Mouse (Mus musculus) midbrain, embryonic 11.5 days (tissue): ENCODE measurements around the gene Rab8b. TPM values are rescaled to one million over a fixed set of nuclear protein-coding genes. Genes with fewer than 3 reads are reported as not detected.

Source experiments
- ATAC-seq: fragments of 200-750 bp; cut with Nextera tagmentation; 2 replicates; pipeline ENCODE4 v1.8.0; 2017; ENCODE audit warnings: moderate TSS enrichment, moderate library complexity; ENCODE audit not compliant: low FRiP score
- DNase-seq: peaks from one replicate; pipeline ENCODE4 v3.0.0; 2015; ENCODE audit warnings: low spot score; ENCODE audit errors: missing footprints
- H3K27ac ChIP-seq: fragments of 300-500 bp; sonication (generic); 2 replicates; pipeline ENCODE4 v1.5.1; 2014; ENCODE audit warnings: low read depth, low read length
- H3K27me3 ChIP-seq: fragments of 300-500 bp; sonication (generic); 2 replicates; pipeline ENCODE4 v1.6.1; 2014; ENCODE audit warnings: mild to moderate bottlenecking, low read length, moderate library complexity, mixed read lengths; ENCODE audit not compliant: control insufficient read depth, insufficient read depth
- H3K36me3 ChIP-seq: fragments of 300-500 bp; sonication (generic); 2 replicates; pipeline ENCODE4 v1.6.1; 2014; ENCODE audit warnings: mild to moderate bottlenecking, low read length, moderate library complexity, mixed read lengths; ENCODE audit not compliant: control insufficient read depth, insufficient read depth
- H3K4me1 ChIP-seq: fragments of 300-500 bp; sonication (generic); 2 replicates; pipeline ENCODE4 v1.6.1; 2014; ENCODE audit warnings: low read length; ENCODE audit not compliant: control insufficient read depth, insufficient read depth
- H3K4me2 ChIP-seq: fragments of 300-500 bp; sonication (generic); 2 replicates; pipeline ENCODE4 v1.6.1; 2014; ENCODE audit warnings: mild to moderate bottlenecking, moderate library complexity
- H3K4me3 ChIP-seq: fragments of 300-500 bp; sonication (generic); 2 replicates; pipeline ENCODE4 v1.5.1; 2014; ENCODE audit warnings: low read depth, low read length
- H3K9ac ChIP-seq: fragments of 300-500 bp; sonication (generic); 2 replicates; pipeline ENCODE4 v1.6.1; 2014; ENCODE audit warnings: low read length
- H3K9me3 ChIP-seq: fragments of 300-500 bp; sonication (generic); 2 replicates; pipeline ENCODE4 v1.6.1; 2016; ENCODE audit warnings: low read length; ENCODE audit not compliant: control insufficient read depth
- WGBS: fragments of 180-500 bp; shearing (Covaris S2); extraction: QIAGEN DNeasy Blood & Tissue Kit; methylation state at CpG from one replicate; pipeline ENCODE4 v1.1.7; 2014; 5-methylcytosine and 5-hydroxymethylcytosine counted together
- polyA plus RNA-seq: library from polyadenylated mRNA; unstranded; fragments of >200 nt; fragmentation: Nextera tagmentation; extraction: Ambion mirVana; gene quantifications from 2 replicates; pipeline ENCODE4 v1.2.1, GENCODE M21; 2014

Rab8b gene
- polyA plus RNA-seq, 1 experiment from 2014 or later: 29.5 TPM

- DNase-seq (no peak), ATAC-seq (no peak)
- no peak overlapping the region for H3K4me3 ChIP-seq
- no peaks in the 10 kb centered on the region for H3K4me1 ChIP-seq
- no peaks in the 10 kb centered on the region for H3K27me3 ChIP-seq
- no peaks in the 10 kb centered on the region for H3K9me3 ChIP-seq
- no peak overlapping the region for H3K9ac ChIP-seq
- no peak overlapping the region for H3K4me2 ChIP-seq
- no peak overlapping the region for H3K27ac ChIP-seq
- H3K36me3 ChIP-seq: no peaks in the 10 kb centered on the region
Measured at GRCm38 (mm10) chr9:66912304-66912703, 7.2 kb downstream of the Rab8b start.

GRCm38 (mm10) chr9:66910677-66911076 lies 8.8 kb downstream of the Rab8b start:
- Histone ChIP-seq H3K9me3 (no peaks in the 10 kb centered on the region), H3K27ac (no peak overlapping the region), H3K36me3 (no peaks in the 10 kb centered on the region), H3K4me3 (no peak overlapping the region), H3K4me1 (no peaks in the 10 kb centered on the region), H3K9ac (no peak overlapping the region), H3K27me3 (no peaks in the 10 kb centered on the region), H3K4me2 (no peak overlapping the region)
- ATAC-seq (no peak), DNase-seq (no peak)
- 87% methylated on average over 5 of the region's 5 CpGs for WGBS

- H3K4me2 ChIP-seq: no peak overlapping the region
- no peaks in the 10 kb centered on the region for H3K9me3 ChIP-seq
- ATAC-seq (no peak), DNase-seq (no peak)
- no peaks in the 10 kb centered on the region for H3K4me1 ChIP-seq
- no peaks in the 10 kb centered on the region for H3K27me3 ChIP-seq
- no peaks in the 10 kb centered on the region for H3K36me3 ChIP-seq
- H3K4me3 ChIP-seq: no peak overlapping the region
- no peak overlapping the region for H3K27ac ChIP-seq
- H3K9ac ChIP-seq: no peak overlapping the region
- WGBS: 84% methylated on average over 7 of the region's 7 CpGs
Measured at GRCm38 (mm10) chr9:66909922-66910321, 9.6 kb downstream of the Rab8b start.

DNA sequence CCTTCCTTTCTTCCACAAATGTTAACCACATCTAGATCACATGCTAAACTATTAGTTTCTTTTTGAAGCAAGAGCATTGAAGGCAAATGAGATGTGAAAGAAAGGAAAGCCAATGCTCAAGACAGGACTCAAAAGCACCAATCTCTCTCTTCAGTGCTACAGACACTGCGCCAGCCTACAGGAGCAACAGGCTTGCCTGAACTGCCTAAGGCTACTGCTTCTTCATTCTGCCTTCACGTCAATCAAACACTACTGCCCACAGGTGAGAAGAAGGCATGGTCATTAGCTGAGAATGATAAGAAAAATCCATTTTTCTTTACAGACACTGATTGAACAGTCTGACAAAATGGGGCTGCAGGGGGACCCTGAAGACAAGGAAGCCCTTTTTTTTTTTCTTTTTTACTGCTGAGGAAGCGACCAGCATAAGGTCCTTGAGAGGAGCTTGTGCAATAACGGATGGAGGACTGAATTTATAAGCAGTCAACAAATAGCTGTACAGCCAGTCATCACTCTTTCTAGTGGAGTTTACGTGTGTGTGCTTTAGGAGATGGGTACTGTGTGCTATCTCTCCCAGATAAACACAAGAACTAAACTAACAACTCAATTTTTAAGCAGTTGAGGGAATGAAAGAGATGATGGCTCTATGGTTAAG lies 11.6 kb downstream of the Rab8b start:
- Histone ChIP-seq H3K4me3 (no peak overlapping the region), H3K9me3 (no peaks in the 10 kb centered on the region), H3K9ac (no peak overlapping the region), H3K27ac (no peak overlapping the region), H3K4me2 (no peak overlapping the region), H3K36me3 (no peaks in the 10 kb centered on the region), H3K27me3 (no peaks in the 10 kb centered on the region), H3K4me1 (no peaks in the 10 kb centered on the region)
- 91% methylated on average over 5 of the region's 5 CpGs for WGBS
- no peak for ATAC-seq
- no peak for DNase-seq

GRCm38 (mm10) chr9:66907126-66907525 lies 12.4 kb downstream of the Rab8b start:
- Histone ChIP-seq H3K36me3 (no peaks in the 10 kb centered on the region), H3K9ac (no peak overlapping the region), H3K4me3 (no peak overlapping the region), H3K27ac (no peak overlapping the region), H3K4me1 (no peaks in the 10 kb centered on the region), H3K27me3 (no peaks in the 10 kb centered on the region), H3K4me2 (no peak overlapping the region), H3K9me3 (no peaks in the 10 kb centered on the region)
- DNase-seq (no peak), ATAC-seq (no peak)
- 91% methylated on average over 8 of the region's 8 CpGs for WGBS

DNA sequence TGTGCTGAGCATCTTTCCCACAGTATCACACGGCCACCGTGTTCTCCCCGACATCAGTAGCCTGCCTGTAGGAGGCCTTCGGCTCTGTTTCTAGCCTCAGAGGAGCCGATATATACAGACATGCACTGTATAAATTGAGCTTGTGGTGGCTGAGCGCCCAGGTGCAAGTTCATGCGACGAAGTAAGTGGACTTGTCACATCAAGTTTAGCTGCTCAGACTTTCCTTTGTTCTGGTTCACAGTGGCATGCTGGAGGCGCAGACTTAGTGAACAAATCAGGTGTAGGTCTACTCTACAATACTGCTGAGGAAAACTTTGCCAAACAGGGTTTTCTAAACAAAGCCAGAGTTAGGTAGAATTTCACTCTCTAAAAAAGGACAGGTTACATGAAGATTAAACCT lies 13.5 kb downstream of the Rab8b start:
- no peak for ATAC-seq

DNA sequence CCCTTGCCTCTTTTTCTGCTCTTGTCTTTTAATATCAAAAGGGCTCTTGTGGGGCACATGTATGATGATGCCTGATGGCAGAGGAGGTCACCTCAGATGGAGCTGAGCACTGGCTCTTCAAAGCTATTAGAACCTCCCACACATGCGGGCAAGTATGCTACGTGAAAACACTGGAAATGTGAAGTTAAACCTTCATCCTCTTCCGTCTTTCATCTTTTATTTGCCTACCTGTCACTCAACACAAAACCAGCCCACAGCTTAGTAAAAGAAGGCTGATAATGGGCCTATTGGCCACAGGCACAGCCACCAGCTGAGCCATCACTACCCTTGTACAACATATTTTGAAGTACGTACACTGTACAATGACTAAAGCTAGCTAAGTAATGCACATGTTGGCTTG lies 20.0 kb downstream of the Rab8b start:
- H3K9ac ChIP-seq: no peak overlapping the region
- DNase-seq: no peak
- 83% methylated on average over 4 of the region's 4 CpGs for WGBS
- no peak for ATAC-seq
- H3K36me3 ChIP-seq: no peaks in the 10 kb centered on the region
- H3K4me3 ChIP-seq: no peak overlapping the region
- no peak overlapping the region for H3K4me2 ChIP-seq
- no peaks in the 10 kb centered on the region for H3K27me3 ChIP-seq
- no peaks in the 10 kb centered on the region for H3K4me1 ChIP-seq
- H3K9me3 ChIP-seq: no peaks in the 10 kb centered on the region
- H3K27ac ChIP-seq: no peak overlapping the region

More for the DNA sequence above, 13.5 kb downstream of the Rab8b start:
- H3K4me3 ChIP-seq: no peak overlapping the region
- no peaks in the 10 kb centered on the region for H3K36me3 ChIP-seq
- no peaks in the 10 kb centered on the region for H3K4me1 ChIP-seq
- no peak overlapping the region for H3K27ac ChIP-seq
- DNase-seq: no peak
- no peak overlapping the region for H3K9ac ChIP-seq
- no peak overlapping the region for H3K4me2 ChIP-seq
- no peaks in the 10 kb centered on the region for H3K27me3 ChIP-seq
- WGBS: 89% methylated on average over 9 of the region's 9 CpGs
- H3K9me3 ChIP-seq: no peaks in the 10 kb centered on the region

DNA sequence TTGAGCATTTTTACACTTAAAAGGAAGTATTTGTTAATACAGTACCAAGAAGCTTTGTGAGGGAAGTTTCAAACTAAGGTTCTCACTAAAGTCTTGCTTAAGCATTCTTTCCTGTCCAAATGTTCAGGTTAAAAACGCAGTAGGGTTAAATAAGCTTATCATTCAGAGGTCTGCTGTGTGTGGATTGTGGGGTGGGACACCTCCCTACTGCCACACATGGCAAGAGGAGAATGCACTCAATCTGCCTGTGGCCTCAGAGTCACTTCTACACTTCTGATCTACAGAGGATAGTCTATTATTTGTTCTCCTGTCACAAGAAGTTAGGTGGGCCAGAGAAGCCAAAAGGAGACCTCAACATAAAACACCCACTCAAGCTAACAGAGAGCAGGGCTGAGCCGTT lies 20.4 kb downstream of the Rab8b start:
- DNase-seq: no peak
- Histone ChIP-seq H3K9ac (no peak overlapping the region), H3K4me1 (no peaks in the 10 kb centered on the region), H3K36me3 (no peaks in the 10 kb centered on the region), H3K27ac (no peak overlapping the region), H3K4me3 (no peak overlapping the region), H3K4me2 (no peak overlapping the region), H3K9me3 (no peaks in the 10 kb centered on the region), H3K27me3 (no peaks in the 10 kb centered on the region)
- no peak for ATAC-seq
- 83% methylated on average over 2 of the region's 2 CpGs for WGBS

- no peaks in the 10 kb centered on the region for H3K9me3 ChIP-seq
- no peak overlapping the region for H3K27ac ChIP-seq
- DNase-seq (no peak), ATAC-seq (no peak)
- H3K9ac ChIP-seq: no peak overlapping the region
- no peaks in the 10 kb centered on the region for H3K36me3 ChIP-seq
- no peaks in the 10 kb centered on the region for H3K27me3 ChIP-seq
- no peak overlapping the region for H3K4me2 ChIP-seq
- 76% methylated on average over 6 of the region's 6 CpGs for WGBS
- H3K4me1 ChIP-seq: no peaks in the 10 kb centered on the region
- no peak overlapping the region for H3K4me3 ChIP-seq
Measured at GRCm38 (mm10) chr9:66897851-66898250, 21.6 kb downstream of the Rab8b start.
